Mouse (Mus musculus) gastrocnemius, adult 18-20 months (tissue): Measurements from ENCODE around the gene Slc6a20a. TPM values are rescaled to one million over a fixed set of nuclear protein-coding genes. Genes with fewer than 3 reads are reported as not detected.

Experiments
- DNase-seq: peaks from one replicate; pipeline ENCODE4 v3.0.0; 2021; ENCODE audit warnings: low spot score
- total RNA-seq, 2 experiments: library from RNA; stranded (reverse); gene quantifications; 2 replicates each; pipeline ENCODE4 v1.2.3; 2021

Slc6a20a gene
- total RNA-seq, 2 experiments from 2014 or later = 0.05 TPM; not detected in 1

- DNase-seq = no peak
These were observed 40.0 kb downstream of the Slc6a20a start for GRCm38 (mm10) chr9:123638668-123639089.

DNA sequence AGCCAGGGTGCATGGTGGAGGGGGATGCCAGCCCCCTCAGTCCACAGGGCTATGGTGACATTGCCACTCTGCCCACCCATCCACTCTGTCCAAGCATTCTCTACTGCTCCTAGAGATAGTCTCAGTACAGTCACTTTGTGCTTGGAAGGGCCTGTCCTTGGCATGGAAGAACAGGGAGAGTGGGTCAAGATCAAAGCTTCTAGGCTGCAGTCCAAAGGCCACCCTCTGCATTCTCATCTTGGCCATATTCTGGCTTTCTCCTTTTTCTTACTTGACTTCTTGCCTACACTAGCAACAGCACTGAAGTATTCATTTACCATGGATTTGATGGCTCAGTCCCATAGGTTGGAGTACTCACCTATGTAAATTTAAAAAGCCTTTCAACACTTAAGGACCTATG is 40.5 kb downstream of the Slc6a20a start:
- DNase-seq = no peak

- no peak for DNase-seq
These were observed 41.9 kb downstream of the Slc6a20a start for GRCm38 (mm10) chr9:123636771-123637170.

DNA sequence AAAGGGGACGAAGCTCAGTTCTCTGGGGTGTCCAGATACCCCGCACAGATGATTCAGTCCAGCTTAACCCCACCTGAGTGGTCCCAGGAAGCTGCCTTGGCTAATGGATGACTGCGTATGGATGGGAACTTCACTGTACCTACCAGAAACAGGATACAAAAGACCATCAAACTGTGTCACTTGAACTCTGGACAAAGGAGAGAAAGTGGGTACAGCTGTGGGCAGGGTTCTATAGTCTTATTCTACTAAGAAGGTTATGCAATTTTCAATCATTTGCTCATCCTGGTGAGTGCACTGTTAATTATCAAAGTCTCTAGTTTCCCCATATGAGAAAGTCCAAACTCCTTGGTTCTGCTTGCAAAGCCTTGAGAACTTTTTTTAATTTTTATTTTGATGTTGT is 45.7 kb downstream of the Slc6a20a start:
- DNase-seq = no peak

DNA sequence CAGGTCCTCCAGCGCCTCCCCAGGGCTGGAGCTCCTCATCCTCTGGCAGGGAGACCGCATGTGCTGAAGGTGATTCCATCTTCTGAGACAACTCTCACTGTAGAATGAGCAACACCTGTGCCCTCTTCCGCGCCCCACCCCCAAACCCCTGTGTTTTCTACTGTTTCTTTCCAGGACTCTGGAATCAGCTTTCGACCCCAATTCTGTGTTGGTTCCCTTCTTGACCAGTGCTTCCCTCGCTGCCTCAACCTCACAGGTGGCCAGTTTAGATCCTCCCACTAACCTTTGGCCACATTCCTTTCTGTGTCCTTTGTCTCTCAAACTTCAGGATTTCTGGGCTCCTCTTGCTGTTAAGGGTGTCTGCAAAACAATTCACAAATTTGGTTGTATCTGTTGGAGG is 46.4 kb downstream of the Slc6a20a start, which contains the start of gene Slc6a20b:
TSS of gene Slc6a20b (minus strand) at position 285 of the 400 bp plus-strand sequence.
- DNase-seq = no peak

- no peak for DNase-seq
These were observed 47.0 kb downstream of the Slc6a20a start for GRCm38 (mm10) chr9:123631666-123632065.

DNA sequence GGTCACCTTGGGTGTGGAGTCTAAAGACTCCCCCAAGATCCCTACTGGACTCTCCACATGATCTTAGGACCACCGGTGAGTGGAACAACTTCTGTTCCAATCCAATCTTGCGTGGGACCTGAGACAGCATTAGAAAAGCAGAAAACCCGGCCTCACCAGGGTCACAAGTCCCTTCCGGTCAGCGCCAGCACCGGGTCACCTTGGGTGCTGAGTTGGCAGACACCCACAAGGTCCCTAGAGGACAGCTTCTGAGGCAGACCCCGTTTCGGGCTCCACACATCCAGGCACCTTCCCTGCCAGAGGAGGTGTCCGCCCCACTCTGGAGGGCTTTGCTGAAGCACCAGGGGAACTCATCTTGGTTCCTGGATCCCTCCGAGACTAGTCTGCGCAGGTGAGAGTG is 52.9 kb downstream of the Slc6a20a start:
- no peak for DNase-seq

DNA sequence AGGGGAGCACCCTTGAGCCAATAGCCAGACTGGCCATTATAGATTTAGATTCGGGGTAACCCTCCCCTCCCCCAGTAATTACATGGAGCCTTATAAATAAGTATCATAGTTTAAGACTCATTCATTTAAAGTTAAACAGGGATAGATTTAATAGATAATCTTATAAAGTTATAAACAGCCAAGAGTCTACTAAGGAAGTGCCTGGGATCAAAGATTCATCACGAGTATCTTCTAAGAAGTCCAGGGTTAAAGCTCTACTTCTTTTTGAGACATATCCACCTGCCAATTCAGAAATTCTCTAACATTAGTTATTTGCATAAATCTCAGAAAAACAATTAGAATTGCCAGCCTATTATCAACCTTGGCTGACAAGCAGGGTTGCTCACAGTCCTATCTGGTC is 53.9 kb downstream of the Slc6a20a start:
- no peak for DNase-seq

DNA sequence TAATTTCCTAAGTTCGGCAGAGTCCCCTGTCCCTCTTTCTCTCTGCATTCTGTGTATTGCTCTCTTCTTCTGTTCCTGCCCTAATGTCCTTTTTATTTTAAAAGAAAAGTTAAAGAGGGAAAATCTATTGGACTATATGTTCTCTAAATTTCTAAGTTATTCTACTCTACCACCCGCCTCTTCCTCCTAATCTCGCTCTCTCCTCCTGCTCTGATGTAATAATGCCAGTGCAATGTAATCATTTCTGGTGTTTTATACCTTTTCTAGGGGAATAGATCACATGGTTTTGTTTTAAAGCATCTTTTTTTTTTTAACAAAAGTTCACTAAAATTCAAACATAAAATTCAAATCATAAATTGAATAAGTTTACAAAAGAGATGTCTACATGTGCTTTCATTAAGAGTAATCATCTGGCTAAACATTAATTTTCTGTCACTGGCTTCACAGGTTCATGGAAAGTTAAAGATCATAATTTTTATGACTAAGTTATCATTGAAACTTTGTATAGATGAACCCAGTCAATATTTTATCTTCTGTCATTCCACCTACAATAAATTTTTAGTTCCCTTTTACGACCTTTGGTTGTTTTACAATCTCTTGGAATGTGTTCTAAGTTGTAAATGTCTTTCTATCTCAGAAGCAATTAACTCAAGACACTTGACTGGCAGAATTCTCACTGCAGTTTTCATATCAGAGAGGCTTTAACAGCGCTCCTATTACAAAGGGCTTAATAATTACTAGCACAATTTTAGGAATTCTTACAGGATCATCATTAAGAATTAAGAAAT is 58.2 kb downstream of the Slc6a20a start:
- DNase-seq = no peak

DNA sequence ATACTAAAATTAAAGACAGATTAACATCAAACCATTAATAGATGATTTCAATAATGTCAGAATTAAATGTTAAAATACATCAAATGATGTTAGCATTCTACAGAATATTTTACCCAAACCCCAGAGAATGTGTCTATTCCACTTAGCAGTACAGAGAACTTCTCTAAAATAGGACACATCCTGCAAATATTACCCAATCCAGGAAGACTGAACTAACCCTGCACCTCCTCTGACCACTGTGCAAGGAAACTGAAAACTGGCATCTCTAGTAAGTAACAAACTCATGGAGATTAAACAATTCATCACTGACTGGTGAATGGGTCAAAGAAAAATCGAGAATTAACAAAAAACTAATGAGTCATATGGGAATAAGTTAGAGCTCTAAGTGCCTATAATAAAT is 77.2 kb downstream of the Slc6a20a start:
- no peak for DNase-seq

DNA sequence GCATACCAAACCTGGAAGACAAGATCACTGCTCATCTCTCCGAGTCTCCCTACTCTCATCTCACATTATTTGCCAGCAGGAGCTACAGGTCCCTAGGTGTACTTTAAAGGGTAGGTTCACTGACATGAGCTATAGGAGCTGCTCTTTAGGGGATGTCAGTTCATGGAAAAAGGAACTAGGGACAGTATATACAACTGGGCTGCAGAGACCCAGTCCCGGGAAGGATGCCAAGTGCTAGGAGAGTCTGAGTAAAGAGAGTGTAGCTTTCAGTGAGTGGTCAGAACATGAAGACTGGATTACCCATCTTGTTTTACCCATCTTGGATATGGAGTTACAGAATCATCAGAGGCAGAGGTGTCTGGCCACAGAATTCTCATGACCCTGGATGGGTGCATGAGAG is 81.3 kb downstream of the Slc6a20a start:
- no peak for DNase-seq

- DNase-seq = no peak
These were observed 81.8 kb downstream of the Slc6a20a start for GRCm38 (mm10) chr9:123596910-123597309.

DNA sequence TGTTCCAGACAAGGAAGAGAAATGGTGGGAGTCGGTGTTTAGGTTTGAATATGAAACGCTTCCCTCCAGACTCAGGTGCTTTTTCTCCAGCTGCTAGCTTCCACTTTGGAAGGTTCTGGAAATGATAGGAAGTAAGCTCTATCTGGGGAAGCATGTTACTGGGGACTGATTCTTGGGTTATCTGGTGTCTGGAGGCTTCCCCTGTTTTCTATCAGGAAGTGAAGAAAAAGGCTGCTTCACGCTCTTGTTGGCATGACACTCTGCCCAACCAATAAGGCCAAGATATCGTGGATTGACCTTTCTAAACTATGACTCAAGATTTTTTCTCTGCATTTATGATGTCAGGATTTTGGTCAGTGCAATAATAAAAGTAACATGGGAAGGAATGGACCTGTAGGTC is 83.5 kb downstream of the Slc6a20a start:
- no peak for DNase-seq

- DNase-seq = no peak
These were observed 89.3 kb downstream of the Slc6a20a start for GRCm38 (mm10) chr9:123589240-123589910.

Other genes starting within 250 kb of the Slc6a20a start
- 10 to 100 TPM; 31.3 to 37.1 TPM for gene Limd1, start 200.2 kb downstream of the Slc6a20a start, total RNA-seq
- 10 to 100 TPM; 18.2 to 22.7 TPM for gene Sacm1l, start 149.1 kb downstream of the Slc6a20a start, total RNA-seq
- gene Slc6a20b, start 46.3 kb downstream of the Slc6a20a start, total RNA-seq = not detected
- not detected for gene Ccr9, start 446 bp downstream of the Slc6a20a start, total RNA-seq
- 10 to 100 TPM; 19.6 to 20.0 TPM for gene Lztfl1, start 38.8 kb upstream of the Slc6a20a start, total RNA-seq
- under 1 TPM in 1 of 2 experiments, not detected in 1; 0.12 TPM for gene Cxcr6, start 127.6 kb upstream of the Slc6a20a start, total RNA-seq
- 100 to 1,000 TPM; 179 to 183 TPM for gene Fyco1, start 173.0 kb upstream of the Slc6a20a start, total RNA-seq
- not detected for gene Xcr1, start 183.1 kb upstream of the Slc6a20a start, total RNA-seq